In the genomic region with DNA sequence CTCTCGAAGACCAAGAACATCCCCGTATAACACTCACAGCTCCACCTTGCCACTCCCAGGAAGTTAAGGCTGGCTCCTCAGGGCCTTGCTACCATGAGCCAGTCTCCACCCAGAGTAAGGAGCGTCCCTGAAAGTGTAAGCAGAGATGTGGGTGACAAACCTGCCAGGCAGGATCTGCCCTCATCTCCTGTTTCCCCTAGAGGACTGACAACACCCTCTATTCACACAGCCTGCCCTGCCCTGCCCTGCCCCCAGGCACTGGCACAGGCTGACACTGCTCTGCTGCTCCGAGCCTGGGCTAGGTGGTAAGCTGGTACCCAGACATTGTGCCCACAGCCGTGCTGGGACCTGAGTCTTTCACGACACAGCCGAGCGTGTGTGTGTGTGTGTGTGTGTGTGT, we compare ENCODE assay signal across 13 mouse cellular contexts. TPM values are rescaled to one million over a fixed set of nuclear protein-coding genes. Genes with fewer than 3 reads are reported as not detected.
DNase-seq lines count a peak whose midpoint lies in the region; ATAC-seq and TF ChIP-seq lines count a peak whose summit lies in the region.
"Had no signal": no experiment of that assay in that cellular context is flagged by ENCODE, and none has a peak within 500 bp of the region (broad histone marks: within the 10 kb centered on the region; RNA-seq: fewer than 3 reads in every experiment).

No protein-coding gene starts in this region.

- peak overlapping the region; percentile 23; the same call in 1 of the 2 replicates for H3K27ac ChIP-seq in spleen, adult 2 months (ENCODE audit: insufficient read depth, low read length)
- no peak overlapping the region for H3K27ac ChIP-seq in intestine, postnatal 0 days (ENCODE audit: low read depth, low read length)
- H3K27ac ChIP-seq in stomach, postnatal 0 days (replicated peaks): peak overlapping the region; percentile 70
- no peak overlapping the region for H3K27ac ChIP-seq in forebrain, embryonic 12.5 days

- DNase-seq in heart, adult 11 months: peak; percentile 92
- DNase-seq in heart, postnatal 10 days: no peak
- DNase-seq in spleen, adult 2 months (ENCODE audit: low read depth in 1 of 2, low spot score in 2 of 2): no peak
- DNase-seq in spleen, adult 18-20 months: no peak
- peak; percentile 91 for DNase-seq in stomach, postnatal 0 days (ENCODE audit: low spot score)
- DNase-seq in embryo, embryonic 10 days (ENCODE audit: low spot score): no peak
- DNase-seq: adrenal gland, postnatal 14 days; embryo, embryonic 11 days; gastrocnemius, postnatal 10 days; kidney, adult 8-10 months had no signal

- no peaks in the 10 kb centered on the region for H3K27me3 ChIP-seq in spleen, adult 2 months (ENCODE audit: control insufficient read depth, insufficient read depth, low read length)
- no peaks in the 10 kb centered on the region for H3K27me3 ChIP-seq in intestine, postnatal 0 days (replicated peaks; ENCODE audit: control insufficient read depth, insufficient read depth, low read length)
- no peaks in the 10 kb centered on the region for H3K27me3 ChIP-seq in stomach, postnatal 0 days (ENCODE audit: control insufficient read depth, insufficient read depth, low read length)
- no peaks in the 10 kb centered on the region for H3K27me3 ChIP-seq in forebrain, embryonic 12.5 days
- H3K27me3 ChIP-seq: limb, embryonic 13.5 days had no signal

- H3K9me3 ChIP-seq in intestine, postnatal 0 days (ENCODE audit: control insufficient read depth): no peaks in the 10 kb centered on the region
- H3K9me3 ChIP-seq in stomach, postnatal 0 days (ENCODE audit: control insufficient read depth, low read length): no peaks in the 10 kb centered on the region
- no peaks in the 10 kb centered on the region for H3K9me3 ChIP-seq in forebrain, embryonic 12.5 days
- H3K9me3 ChIP-seq: limb, embryonic 13.5 days had no signal

- H3K36me3 ChIP-seq in spleen, adult 2 months (ENCODE audit: control insufficient read depth, insufficient read depth, low read length): no peaks in the 10 kb centered on the region
- H3K36me3 ChIP-seq in intestine, postnatal 0 days (ENCODE audit: control insufficient read depth, insufficient read depth): no peaks in the 10 kb centered on the region; the same call in 1 of the 2 replicates
- no peaks in the 10 kb centered on the region for H3K36me3 ChIP-seq in stomach, postnatal 0 days (ENCODE audit: control insufficient read depth, insufficient read depth, low read length)
- no peaks in the 10 kb centered on the region for H3K36me3 ChIP-seq in forebrain, embryonic 12.5 days (replicated peaks)

- H3K4me2 ChIP-seq in intestine, postnatal 0 days (replicated peaks; ENCODE audit: low read depth): no peak overlapping the region
- H3K4me2 ChIP-seq in stomach, postnatal 0 days (replicated peaks; ENCODE audit: low read depth): no peak overlapping the region
- H3K4me2 ChIP-seq in forebrain, embryonic 12.5 days: no peak overlapping the region
- H3K4me2 ChIP-seq: limb, embryonic 13.5 days had no signal

- peaks cover 9% of the 10 kb centered on the region; the same call in 1 of the 2 replicates for H3K4me1 ChIP-seq in spleen, adult 2 months (ENCODE audit: control insufficient read depth, insufficient read depth, insufficient read length)
- H3K4me1 ChIP-seq in intestine, postnatal 0 days (replicated peaks; ENCODE audit: control insufficient read depth, insufficient read depth, low read length): no peaks in the 10 kb centered on the region
- H3K4me1 ChIP-seq in stomach, postnatal 0 days (replicated peaks; ENCODE audit: control insufficient read depth, insufficient read depth): no peaks in the 10 kb centered on the region
- H3K4me1 ChIP-seq in forebrain, embryonic 12.5 days: no peaks in the 10 kb centered on the region

- peak; percentile 41 for TF ChIP-seq EP300 in stomach, postnatal 0 days (optimal IDR thresholded peaks at IDR 0.05)

- peak; percentile 70; the same call in 1 of the 2 replicates for ATAC-seq in intestine, postnatal 0 days
- ATAC-seq in stomach, postnatal 0 days (ENCODE audit: low FRiP score, low TSS enrichment): peak; percentile 96
- ATAC-seq in forebrain, embryonic 12.5 days (ENCODE audit: low FRiP score): no peak

- no peak for TF ChIP-seq POLR2A in spleen, adult 2 months (IDR thresholded peaks at IDR 0.05; ENCODE audit: low read depth, low read length)

- H3K9ac ChIP-seq in intestine, postnatal 0 days (ENCODE audit: low read depth, low read length): no peak overlapping the region
- H3K9ac ChIP-seq in stomach, postnatal 0 days (ENCODE audit: low read length): no peak overlapping the region
- H3K9ac ChIP-seq in forebrain, embryonic 12.5 days: no peak overlapping the region
- H3K9ac ChIP-seq: limb, embryonic 13.5 days had no signal

- intact Hi-C loops in heart, postnatal 10 days (cut with DNase I): no loop called here

- no peak overlapping the region for H3K4me3 ChIP-seq in spleen, adult 2 months (ENCODE audit: extremely low read depth, insufficient read depth, insufficient read length)
- H3K4me3 ChIP-seq in intestine, postnatal 0 days (ENCODE audit: low read depth, low read length): no peak overlapping the region
- no peak overlapping the region for H3K4me3 ChIP-seq in stomach, postnatal 0 days (ENCODE audit: low read depth, low read length)
- H3K4me3 ChIP-seq in forebrain, embryonic 12.5 days (replicated peaks): no peak overlapping the region
- H3K4me3 ChIP-seq: limb, embryonic 13.5 days had no signal

- WGBS in spleen, adult 2 months: 25% methylated on average over 8 of the region's 8 CpGs
- 32% methylated on average over 8 of the region's 8 CpGs for WGBS in intestine, postnatal 0 days
- 38% methylated on average over 8 of the region's 8 CpGs for WGBS in stomach, postnatal 0 days
- WGBS in forebrain, embryonic 12.5 days: 74% methylated on average over 8 of the region's 8 CpGs

- TF ChIP-seq CTCF in spleen, adult 2 months (IDR thresholded peaks at IDR 0.05; ENCODE audit: extremely low read depth, insufficient read depth, insufficient read length, insufficient replicate concordance): no peak
- 0 out of 2 replicates have a peak, but pooled peaks have one; percentile 20 for TF ChIP-seq CTCF in intestine, postnatal 0 days (IDR thresholded peaks at IDR 0.05; ENCODE audit: low read depth)
- TF ChIP-seq CTCF in stomach, postnatal 0 days (IDR thresholded peaks at IDR 0.05; ENCODE audit: low read depth): peak; percentile 24; the same call in 1 of the 2 replicates

RNA-seq across cellular contexts. Expression of a gene that starts 27.0 kb away (rescaled TPM):
- total RNA-seq in heart, postnatal 10 days (2021): 10 to 100 TPM; 11.5 to 13.1 TPM
- 8.6 and 9.0 TPM in 2 replicates for polyA plus RNA-seq in spleen, adult 2 months (2012; rRNA removed)
- 2.0 and 2.5 TPM in 2 replicates for polyA plus RNA-seq in intestine, postnatal 0 days (2015; fragmentation: Nextera tagmentation; extraction: Ambion mirVana)
- 5.5 and 6.4 TPM in 2 replicates for polyA plus RNA-seq in stomach, postnatal 0 days (2015; fragmentation: Nextera tagmentation; extraction: Ambion mirVana)
- 6.0 and 6.2 TPM in 2 replicates for polyA plus RNA-seq in forebrain, embryonic 12.5 days (2016; fragmentation: Nextera tagmentation; extraction: Ambion mirVana)

RNA-seq across cellular contexts. Expression of a gene that starts 36.1 kb away (rescaled TPM):
- 10 to 100 TPM; 45.5 to 48.7 TPM for total RNA-seq in heart, postnatal 10 days (2021)
- 167 and 283 TPM in 2 replicates for polyA plus RNA-seq in spleen, adult 2 months (2012; rRNA removed)
- 58.4 and 59.8 TPM in 2 replicates for polyA plus RNA-seq in intestine, postnatal 0 days (2015; fragmentation: Nextera tagmentation; extraction: Ambion mirVana)
- 75.3 and 83.8 TPM in 2 replicates for polyA plus RNA-seq in stomach, postnatal 0 days (2015; fragmentation: Nextera tagmentation; extraction: Ambion mirVana)
- polyA plus RNA-seq in forebrain, embryonic 12.5 days (2016; fragmentation: Nextera tagmentation; extraction: Ambion mirVana): 69.6 and 71.4 TPM in 2 replicates

RNA-seq across cellular contexts. Expression of a gene that starts 36.4 kb away (rescaled TPM):
- 10 to 100 TPM; 42.6 to 43.4 TPM for total RNA-seq in heart, postnatal 10 days (2021)
- 1.3 TPM in 2 replicates for polyA plus RNA-seq in spleen, adult 2 months (2012; rRNA removed)
- 8.2 and 8.5 TPM in 2 replicates for polyA plus RNA-seq in intestine, postnatal 0 days (2015; fragmentation: Nextera tagmentation; extraction: Ambion mirVana)
- polyA plus RNA-seq in stomach, postnatal 0 days (2015; fragmentation: Nextera tagmentation; extraction: Ambion mirVana): 7.8 and 9.0 TPM in 2 replicates
- 3.0 and 3.8 TPM in 2 replicates for polyA plus RNA-seq in forebrain, embryonic 12.5 days (2016; fragmentation: Nextera tagmentation; extraction: Ambion mirVana)

RNA-seq across cellular contexts. Expression of a gene that starts 36.7 kb away (rescaled TPM):
- total RNA-seq in heart, postnatal 10 days (2021): under 1 TPM in 1 of 2 experiments, not detected in 1; 0.32 TPM
- polyA plus RNA-seq in spleen, adult 2 months (2012; rRNA removed): 0.28 and 0.29 TPM in 2 replicates
- polyA plus RNA-seq in intestine, postnatal 0 days (2015; fragmentation: Nextera tagmentation; extraction: Ambion mirVana): 0.70 and 0.97 TPM in 2 replicates
- polyA plus RNA-seq in stomach, postnatal 0 days (2015; fragmentation: Nextera tagmentation; extraction: Ambion mirVana): 0.57 and 0.71 TPM in 2 replicates
- polyA plus RNA-seq in forebrain, embryonic 12.5 days (2016; fragmentation: Nextera tagmentation; extraction: Ambion mirVana): not detected in 2 replicates

RNA-seq across cellular contexts. Expression of a gene that starts 49.5 kb away (rescaled TPM):
- 1 to 10 TPM; 8.8 to 9.1 TPM for total RNA-seq in heart, postnatal 10 days (2021)
- polyA plus RNA-seq in spleen, adult 2 months (2012; rRNA removed): 2.8 and 3.7 TPM in 2 replicates
- 5.6 and 5.9 TPM in 2 replicates for polyA plus RNA-seq in intestine, postnatal 0 days (2015; fragmentation: Nextera tagmentation; extraction: Ambion mirVana)
- polyA plus RNA-seq in stomach, postnatal 0 days (2015; fragmentation: Nextera tagmentation; extraction: Ambion mirVana): 13.8 and 14.0 TPM in 2 replicates
- polyA plus RNA-seq in forebrain, embryonic 12.5 days (2016; fragmentation: Nextera tagmentation; extraction: Ambion mirVana): 25.7 and 27.6 TPM in 2 replicates

Comparison
In these comparisons a context has a peak if more than half of its experiments do, and no peak if none do; other contexts are left out.
1. DNase-seq: peak in heart, adult 11 months (single experiment) and stomach, postnatal 0 days (single experiment); none in heart, postnatal 10 days (0 of 2), spleen, adult 2 months (0 of 2), spleen, adult 18-20 months (0 of 2) and embryo, embryonic 10 days (single experiment).
2. H3K27ac ChIP-seq: peak in spleen, adult 2 months (single experiment) and stomach, postnatal 0 days (single experiment); none in intestine, postnatal 0 days (single experiment) and forebrain, embryonic 12.5 days (single experiment).